Mouse (Mus musculus) bone marrow macrophage, adult 2 months (primary cell): ENCODE data around the gene Gm11172.

Experiments used
- CTCF ChIP-seq: IDR thresholded peaks from 2 replicates; pipeline ENCODE4 v1.5.1; 2012; ENCODE audit warnings: low read depth, mild to moderate bottlenecking, low read length, moderate library complexity
- POLR2A ChIP-seq: IDR thresholded peaks from 2 replicates; pipeline ENCODE4 v1.6.1; 2012; ENCODE audit warnings: mild to moderate bottlenecking, low read depth, low read length, borderline replicate concordance

GRCm38 (mm10) chr16:10836388-10836787 is 23.7 kb downstream of the Gm11172 start:
- TF ChIP-seq CTCF (no peak), POLR2A (no peak)
